Mouse (Mus musculus): ENCODE results near the gene Olfr1415.
"Not testable (repeated sequence)": the region's sequence is repeated elsewhere in the genome, so short reads cannot be mapped to it uniquely, and the experiment has no call there.

Gene Olfr1415

GRCm38 (mm10) chr1:92496001-92496400 is at the start of gene Olfr1415:
TSS of gene Olfr1415 (minus strand) at chr1:92496101.
- DNase-seq (ENCODE audit: low spot score in 2 of 2) = no peak

GRCm38 (mm10) chr1:92539071-92539470 is 43.2 kb upstream of the Olfr1415 start:
- no peak for DNase-seq (ENCODE audit: low spot score in 2 of 2)

- DNase-seq (ENCODE audit: low spot score in 2 of 2) = no peak
Observed at GRCm38 (mm10) chr1:92536972-92537371, 41.1 kb upstream of the Olfr1415 start.

- no peak for DNase-seq (ENCODE audit: low spot score in 2 of 2)
Observed at GRCm38 (mm10) chr1:92523764-92524163, 27.9 kb upstream of the Olfr1415 start.

DNA sequence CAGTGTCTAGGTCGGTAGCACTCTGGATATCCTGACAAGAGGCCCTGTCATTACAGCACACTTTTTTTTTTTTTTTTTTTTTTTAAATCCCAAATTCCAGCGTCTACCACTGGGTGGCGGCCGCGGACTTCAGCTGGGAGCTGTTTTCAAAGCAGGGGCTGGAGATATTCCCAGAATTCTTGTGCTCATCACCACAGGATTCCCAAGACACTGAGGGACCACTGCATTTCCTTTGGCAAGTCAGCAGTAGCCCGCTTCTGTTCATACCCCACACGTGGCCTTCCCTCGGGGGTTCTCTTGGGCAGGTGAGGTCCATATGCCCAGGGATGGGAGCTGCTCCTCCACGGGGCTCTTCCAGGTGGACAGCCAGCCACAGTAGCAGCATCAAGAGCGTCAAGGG is 25.5 kb upstream of the Olfr1415 start:
- DNase-seq (ENCODE audit: low spot score in 2 of 2) = no peak

DNA sequence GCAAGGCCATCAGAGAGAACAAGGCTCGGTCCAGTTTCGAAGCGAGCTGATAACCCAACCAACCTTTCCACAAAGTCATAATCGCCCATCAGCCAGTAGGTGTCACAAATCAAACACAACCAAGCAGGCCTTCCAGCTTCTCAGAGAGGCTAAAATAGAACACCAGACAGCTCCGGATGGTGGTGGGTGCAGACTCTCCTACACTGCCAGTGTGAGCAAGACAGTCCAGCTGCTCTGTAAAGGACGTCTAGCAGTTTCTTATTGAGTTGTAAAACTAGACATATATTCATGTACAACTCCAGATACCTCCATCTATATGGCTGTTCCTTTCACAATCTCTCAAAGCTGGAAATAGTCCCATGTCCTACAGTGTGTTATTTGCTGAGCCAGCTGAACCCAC is 23.1 kb upstream of the Olfr1415 start:
- no peak for DNase-seq (ENCODE audit: low spot score in 2 of 2)

- no peak for DNase-seq (ENCODE audit: low spot score in 2 of 2)
Observed at GRCm38 (mm10) chr1:92518561-92518960, 22.7 kb upstream of the Olfr1415 start, which contains the start of gene Olfr1414. TSS of gene Olfr1414 (minus strand) at chr1:92518661.

DNA sequence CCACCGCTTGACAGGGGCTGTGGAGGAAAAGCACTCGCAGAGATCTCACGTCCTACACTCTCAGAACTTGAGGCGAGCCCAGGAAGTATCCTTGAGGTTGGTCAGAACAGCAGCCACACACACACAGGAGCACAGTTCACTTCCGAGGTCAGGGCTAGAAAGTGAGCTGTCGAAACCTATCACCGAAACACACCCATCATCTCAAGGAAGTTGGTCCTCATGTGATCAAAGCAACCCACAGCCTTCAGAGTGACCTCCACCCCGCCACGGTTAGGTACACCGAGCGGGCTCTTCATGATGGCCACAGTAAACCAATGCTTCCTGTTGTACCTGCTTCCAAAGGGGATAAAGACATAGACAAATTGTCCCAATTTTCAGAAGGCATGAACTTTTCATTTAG is 19.5 kb upstream of the Olfr1415 start:
- DNase-seq (ENCODE audit: low spot score in 2 of 2) = no peak

DNA sequence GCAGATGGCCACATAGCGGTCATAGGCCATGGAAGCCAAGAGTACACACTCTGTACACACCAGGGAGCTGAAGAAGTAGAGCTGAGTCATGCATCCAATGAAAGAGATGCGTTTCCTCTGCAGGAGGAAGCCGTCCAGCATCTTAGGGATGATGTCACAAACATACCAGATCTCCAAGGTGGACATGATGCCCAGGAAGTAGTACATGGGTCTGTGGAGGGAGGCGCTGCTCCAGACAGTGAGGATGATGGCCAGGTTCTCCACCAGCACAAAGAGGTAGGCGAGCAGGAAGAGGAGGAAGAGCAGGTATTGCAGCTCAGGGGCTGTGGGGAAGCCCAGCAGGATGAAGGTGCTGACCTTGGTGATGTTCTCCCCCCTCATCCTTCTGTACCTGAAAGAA is 15.7 kb upstream of the Olfr1415 start:
- not testable (repeated sequence) for DNase-seq (ENCODE audit: low spot score in 2 of 2)

DNA sequence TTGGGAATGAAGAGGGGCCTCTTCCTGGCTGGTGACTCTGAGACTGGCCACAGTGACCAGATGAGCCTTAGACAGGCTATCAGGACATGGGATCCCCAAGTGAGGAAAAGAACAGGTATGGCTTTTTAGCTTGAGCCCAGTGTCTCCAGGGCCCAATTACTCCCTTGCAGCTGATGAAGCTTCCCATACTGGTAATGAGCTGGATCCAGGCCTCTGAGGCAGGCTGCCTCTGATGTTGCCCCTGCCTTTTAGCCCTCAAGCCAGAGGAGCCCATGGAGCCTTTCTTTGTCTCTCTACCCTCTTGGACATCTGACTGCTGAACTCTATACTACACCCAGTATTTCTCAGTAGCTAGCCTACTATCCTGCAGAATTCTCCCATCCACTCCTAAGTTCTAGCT is 10.9 kb downstream of the Olfr1415 start, which contains the start of gene Olfr1416:
TSS of gene Olfr1416 (minus strand) at position 101 of the 400 bp plus-strand sequence.
- DNase-seq (ENCODE audit: low spot score in 2 of 2) = no peak

- DNase-seq (ENCODE audit: low spot score in 2 of 2) = no peak
Observed at GRCm38 (mm10) chr1:92474066-92474578, 21.8 kb downstream of the Olfr1415 start.

DNA sequence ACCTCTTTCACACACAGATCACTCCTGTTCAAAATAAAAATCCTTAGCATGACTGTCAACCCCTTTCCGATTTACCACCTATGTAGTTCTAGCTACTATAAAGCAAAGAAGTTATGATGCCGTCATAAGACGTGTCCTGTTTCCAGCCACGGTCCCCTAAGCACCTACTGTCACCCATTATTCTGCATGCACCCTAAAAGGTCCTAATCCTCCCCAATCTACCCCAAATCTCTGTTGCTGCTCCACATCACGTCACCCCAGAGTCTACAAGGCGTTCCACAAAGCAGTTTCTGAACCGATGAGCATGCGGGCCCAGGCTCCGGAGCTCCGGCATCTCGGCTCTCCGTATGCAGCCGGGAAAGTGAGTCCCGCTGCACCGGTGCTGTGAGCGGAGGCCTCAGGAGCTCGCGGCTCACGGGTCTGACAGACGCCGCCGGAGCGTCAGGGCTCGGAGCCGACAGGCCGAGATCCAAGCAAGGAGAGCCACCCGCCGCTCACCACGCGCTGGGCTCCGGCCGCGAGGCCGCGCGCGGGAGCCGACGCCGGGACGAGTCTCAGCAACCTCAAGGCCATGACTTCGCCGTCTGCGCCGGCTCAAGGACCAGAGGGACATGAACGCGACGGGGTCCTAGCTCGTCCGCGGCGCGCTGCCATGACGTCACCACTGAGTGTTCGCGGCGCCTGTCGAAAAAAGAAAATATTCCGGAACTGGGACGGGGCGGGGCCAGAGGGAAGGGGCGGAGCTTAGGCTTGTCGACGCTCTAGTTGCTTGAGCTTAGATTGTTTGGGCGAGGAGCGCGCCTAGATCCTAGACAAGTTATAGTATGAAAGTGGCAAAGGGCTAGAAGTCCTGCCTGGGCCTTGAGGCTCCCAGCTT is 22.5 kb downstream of the Olfr1415 start, which contains the start of gene Ndufa10:
TSS of gene Ndufa10 (minus strand) at position 696 of the 877 bp plus-strand sequence.
- DNase-seq (ENCODE audit: low spot score in 2 of 2) = peak; percentile 87 to 97

DNA sequence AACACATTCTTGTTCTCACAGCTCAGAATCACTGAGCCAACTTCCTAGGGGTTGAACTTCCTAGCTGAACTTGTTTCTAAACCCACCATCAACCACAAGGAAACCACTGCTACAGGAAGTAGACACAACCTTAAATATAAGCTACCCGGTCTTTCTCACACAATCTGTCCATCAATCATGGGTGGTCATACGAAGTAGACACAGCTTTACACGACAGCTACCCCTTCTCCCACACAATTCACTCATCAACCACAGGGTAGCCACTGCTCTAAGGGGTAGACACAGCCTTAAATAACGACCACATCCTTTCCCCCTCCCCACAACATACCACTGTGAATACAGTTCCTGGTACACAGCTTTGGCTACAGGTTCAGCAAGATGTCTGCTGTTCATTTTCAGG is 27.0 kb downstream of the Olfr1415 start:
- DNase-seq (ENCODE audit: low spot score in 2 of 2) = no peak

DNA sequence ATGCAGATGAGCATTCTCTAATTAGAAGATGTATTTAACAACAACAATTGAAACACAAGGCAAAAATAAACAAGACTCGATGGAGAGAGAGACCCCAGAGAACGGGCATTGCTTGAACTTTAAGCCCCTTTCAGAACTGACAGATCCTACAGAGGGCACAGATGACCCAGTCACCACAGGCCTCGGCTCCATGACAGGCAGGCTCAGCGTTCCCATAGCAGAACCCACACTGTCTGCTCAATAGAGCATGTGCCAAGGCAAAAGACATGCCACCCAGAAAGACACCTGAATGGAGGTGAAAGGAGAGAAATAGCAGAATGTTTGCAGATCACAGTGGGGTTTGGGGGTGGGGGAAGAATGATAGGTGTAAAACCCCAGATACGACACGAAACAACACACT is 37.5 kb downstream of the Olfr1415 start:
- DNase-seq (ENCODE audit: low spot score in 2 of 2) = no peak

DNA sequence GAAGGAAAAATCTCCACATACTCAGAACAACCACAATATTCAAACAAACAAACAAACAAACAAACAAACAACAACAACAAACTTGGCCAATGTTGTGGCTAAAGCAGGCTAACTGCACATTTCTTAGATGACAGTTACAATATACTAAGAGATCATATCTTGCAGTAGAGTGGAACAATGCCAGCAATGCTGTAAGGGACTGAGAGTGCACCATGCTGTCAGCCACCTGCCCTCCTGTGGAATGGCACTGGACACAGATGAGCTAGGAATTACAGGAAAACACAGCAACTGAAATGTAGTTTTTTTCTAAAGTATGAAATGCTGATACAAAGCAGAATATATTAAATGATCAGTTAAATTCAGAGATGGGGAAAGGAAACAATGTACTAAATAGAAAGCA is 38.1 kb downstream of the Olfr1415 start:
- no peak for DNase-seq (ENCODE audit: low spot score in 2 of 2)

DNA sequence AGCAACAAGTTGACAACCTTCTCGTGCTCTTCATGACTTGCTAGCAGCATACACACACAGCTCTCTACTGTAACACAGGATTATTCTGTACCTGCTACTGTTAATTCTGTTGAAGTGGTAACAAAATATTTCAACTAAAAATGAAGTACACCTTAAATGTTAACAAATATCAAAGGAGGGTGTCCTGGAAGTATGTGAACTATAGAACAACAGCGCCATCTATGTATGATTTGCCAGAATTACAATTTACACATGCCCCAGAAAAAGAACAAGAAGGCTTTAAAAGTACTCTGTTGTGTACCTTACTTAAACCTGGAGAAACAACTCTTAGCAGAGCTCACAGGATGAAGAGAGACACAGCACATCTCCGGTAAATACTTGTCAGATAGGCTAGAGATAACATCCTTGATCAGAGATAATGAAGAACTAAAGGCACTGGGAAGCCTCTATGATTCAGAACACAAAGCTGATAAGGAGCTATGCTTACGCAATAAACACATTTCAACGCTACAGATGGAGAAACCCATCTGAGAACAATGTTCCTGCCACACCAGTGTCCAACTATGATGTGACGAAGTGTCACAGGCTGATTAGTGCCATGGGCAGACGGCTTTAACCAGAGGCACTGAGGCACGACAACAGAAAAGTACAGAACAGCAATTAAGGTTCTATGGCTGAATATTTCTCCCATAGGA is 42.0 kb downstream of the Olfr1415 start:
- peak in 1 of 2 experiments; percentile 18 for DNase-seq (ENCODE audit: low spot score in 2 of 2)

- no peak for DNase-seq (ENCODE audit: low spot score in 2 of 2)
Observed at GRCm38 (mm10) chr1:92448293-92448692, 47.6 kb downstream of the Olfr1415 start.

DNA sequence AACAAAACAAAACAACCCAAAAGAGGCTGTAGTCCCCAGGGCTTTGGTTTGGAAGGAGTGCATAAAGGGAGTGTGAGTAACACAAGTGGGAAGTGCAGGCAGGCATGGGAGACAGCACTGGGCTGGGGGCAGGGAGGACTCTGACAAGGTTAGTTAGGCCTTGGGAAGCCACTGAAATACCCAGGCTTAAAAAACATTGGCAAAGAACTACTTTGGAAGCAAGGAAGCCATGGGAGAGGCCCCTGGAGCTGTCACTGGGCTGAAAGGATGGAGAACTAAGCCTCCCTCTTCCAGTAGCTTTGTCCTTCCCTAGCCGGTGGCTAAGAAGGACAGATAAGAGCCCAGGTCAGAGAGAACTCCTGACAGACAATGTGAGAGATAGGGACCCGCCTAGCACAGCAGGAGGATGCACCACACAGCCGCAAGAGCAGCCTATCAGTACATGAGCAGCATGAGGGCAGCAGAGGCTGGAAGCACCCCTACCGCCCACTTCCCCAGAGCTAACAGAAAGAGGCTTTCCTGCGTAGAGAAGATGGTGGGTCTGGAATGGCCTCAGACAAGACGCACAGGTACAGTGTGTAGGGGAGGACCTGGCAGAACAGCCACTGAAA is 54.3 kb downstream of the Olfr1415 start:
- no peak for DNase-seq (ENCODE audit: low spot score in 2 of 2)

- DNase-seq (ENCODE audit: low spot score in 2 of 2) = no peak
Observed at GRCm38 (mm10) chr1:92440066-92440750, 55.7 kb downstream of the Olfr1415 start.

Measured in thymus, postnatal 10 days (tissue).